ENCODE assay signal across 8 mouse cellular contexts in genomic region chr3:127948898-127949620, GRCm38 (mm10). TPM values are rescaled to one million over a fixed set of nuclear protein-coding genes. Genes with fewer than 3 reads are reported as not detected.
A peak's percentile ranks its signal among the peaks of the same experiment; 100 is the strongest.
DNase-seq lines count a peak whose midpoint lies in the region; ATAC-seq and TF ChIP-seq lines count a peak whose summit lies in the region.

No protein-coding gene starts in this region.

- TF ChIP-seq CTCF in G1E (IDR thresholded peaks at IDR 0.05; ENCODE audit: low read depth, low read length), result peak; percentile 21; the same call in 1 of the 2 replicates

- no peaks in the 10 kb centered on the region for H3K9me3 ChIP-seq in heart, embryonic 12.5 days (replicated peaks)
- no peaks in the 10 kb centered on the region for H3K9me3 ChIP-seq in G1E (replicated peaks)
- no peaks in the 10 kb centered on the region for H3K9me3 ChIP-seq in stomach, embryonic 15.5 days

- peaks cover 48% of the 10 kb centered on the region for H3K27me3 ChIP-seq in heart, embryonic 12.5 days (replicated peaks)
- no peaks in the 10 kb centered on the region for H3K27me3 ChIP-seq in G1E (ENCODE audit: insufficient read depth, low read length)
- no peaks in the 10 kb centered on the region for H3K27me3 ChIP-seq in stomach, embryonic 15.5 days (replicated peaks)

- H3K27ac ChIP-seq in heart, embryonic 12.5 days (ENCODE audit: poor library complexity, severe bottlenecking), result no peak overlapping the region
- H3K27ac ChIP-seq in stomach, embryonic 15.5 days, result no peak overlapping the region

- DNase-seq in heart, adult 18-20 months, result peak; percentile 58 to 76
- no peak for DNase-seq in G1E (ENCODE audit: low spot score)
- DNase-seq in cerebellum, postnatal 25 days, result peak; percentile 19 to 63
- DNase-seq in layer of hippocampus, adult 9-11 months, result peak; percentile 46

- H3K36me3 ChIP-seq in heart, embryonic 12.5 days, result no peaks in the 10 kb centered on the region
- no peaks in the 10 kb centered on the region for H3K36me3 ChIP-seq in G1E (replicated peaks)
- no peaks in the 10 kb centered on the region for H3K36me3 ChIP-seq in stomach, embryonic 15.5 days

- ATAC-seq in heart, embryonic 12.5 days (ENCODE audit: insufficient number of reproducible peaks, low FRiP score), result no peak
- ATAC-seq in G1E (ENCODE audit: extremely low read depth, insufficient number of reproducible peaks, low FRiP score, poor library complexity, severe bottlenecking), result peak; percentile 69
- peak; percentile 84 to 86; a peak in 3 of 4 replicates for ATAC-seq in hematopoietic stem cell, adult 5-6 weeks (replicated peaks in 1 of 2; ENCODE audit: insufficient read depth in 1 of 2, low FRiP score in 2 of 2, low TSS enrichment in 1 of 2, low read depth in 1 of 2, poor library complexity in 2 of 2, severe bottlenecking in 2 of 2)
- ATAC-seq in megakaryocyte, adult 5-6 weeks (ENCODE audit: poor library complexity, severe bottlenecking), result peak; percentile 92
- ATAC-seq in stomach, embryonic 15.5 days (ENCODE audit: insufficient read depth, low FRiP score, low read depth), result peak; percentile 56; the same call in 1 of the 2 replicates

- no peaks in the 10 kb centered on the region for H3K4me1 ChIP-seq in heart, embryonic 12.5 days (replicated peaks)
- peaks cover 7% of the 10 kb centered on the region; the same call in 1 of the 2 replicates for H3K4me1 ChIP-seq in G1E (ENCODE audit: insufficient read depth, low read depth, low read length)
- H3K4me1 ChIP-seq in stomach, embryonic 15.5 days, result no peaks in the 10 kb centered on the region

- WGBS in heart, embryonic 12.5 days, result 42% methylated on average over 6 of the region's 6 CpGs
- WGBS in stomach, embryonic 15.5 days, result 40% methylated on average over 6 of the region's 6 CpGs

- H3K4me2 ChIP-seq in heart, embryonic 12.5 days, result no peak overlapping the region
- no peak overlapping the region for H3K4me2 ChIP-seq in stomach, embryonic 15.5 days

- H3K9ac ChIP-seq in heart, embryonic 12.5 days, result no peak overlapping the region
- no peak overlapping the region for H3K9ac ChIP-seq in stomach, embryonic 15.5 days

- no peak overlapping the region for H3K4me3 ChIP-seq in heart, embryonic 12.5 days
- H3K4me3 ChIP-seq in G1E (ENCODE audit: low read depth, low read length), result no peak overlapping the region
- H3K4me3 ChIP-seq in stomach, embryonic 15.5 days (replicated peaks), result no peak overlapping the region

RNA-seq across cellular contexts. Expression of gene Fam241a, which starts 52.9 kb away (rescaled TPM):
- total RNA-seq in heart, adult 18-20 months (2021), result 1 to 10 TPM; 4.0 to 5.1 TPM
- polyA plus RNA-seq in heart, embryonic 12.5 days (2016; fragmentation: Nextera tagmentation; extraction: Ambion mirVana), result 11.7 and 12.2 TPM in 2 replicates
- 16.8 and 27.7 TPM in 2 replicates for total RNA-seq in G1E (2014; fragmentation: Nextera tagmentation)
- 49.3 and 49.7 TPM in 2 replicates for total RNA-seq in G1E (2017)
- 22.5 and 27.2 TPM in 2 replicates for polyA plus RNA-seq in G1E (2012)
- 6.2 and 10.6 TPM in 2 replicates for total RNA-seq in hematopoietic stem cell, adult 5-6 weeks (2017)
- 53.1 and 59.7 TPM in 2 replicates for total RNA-seq in megakaryocyte, adult 5-6 weeks (2015)
- total RNA-seq in megakaryocyte, adult 5-6 weeks (2017), result 31.8 and 35.9 TPM in 2 replicates
- 21.0 and 27.9 TPM in 2 replicates for polyA plus RNA-seq in stomach, embryonic 15.5 days (2015; fragmentation: Nextera tagmentation; extraction: Ambion mirVana)
